Mouse (Mus musculus): ENCODE results near the gene Nfat5.

Gene Nfat5

GRCm38 (mm10) chr8:107396106-107396670, 102.9 kb downstream of the Nfat5 start:
- no peak for DNase-seq (ENCODE audit: low spot score in 2 of 2)

- no peak for DNase-seq (ENCODE audit: low spot score in 2 of 2)
Observed at GRCm38 (mm10) chr8:107397665-107398064, 104.4 kb downstream of the Nfat5 start.

- no peak for DNase-seq (ENCODE audit: low spot score in 2 of 2)
Observed at GRCm38 (mm10) chr8:107399495-107399894, 106.2 kb downstream of the Nfat5 start.

- no peak for DNase-seq (ENCODE audit: low spot score in 2 of 2)
Observed at GRCm38 (mm10) chr8:107401866-107402265, 108.6 kb downstream of the Nfat5 start.

GRCm38 (mm10) chr8:107403038-107403781, 109.9 kb downstream of the Nfat5 start, which contains the start of gene Nqo1:
TSS of gene Nqo1 (minus strand) at chr8:107403206.
- DNase-seq (ENCODE audit: low spot score in 2 of 2) = peak; percentile 57 to 72

- DNase-seq (ENCODE audit: low spot score in 2 of 2) = no peak
Observed at GRCm38 (mm10) chr8:107404057-107404456, 110.8 kb downstream of the Nfat5 start.

- DNase-seq (ENCODE audit: low spot score in 2 of 2) = no peak
Observed at GRCm38 (mm10) chr8:107405935-107406334, 112.7 kb downstream of the Nfat5 start.

- no peak for DNase-seq (ENCODE audit: low spot score in 2 of 2)
Observed at GRCm38 (mm10) chr8:107411391-107411790, 118.1 kb downstream of the Nfat5 start.

- DNase-seq (ENCODE audit: low spot score in 2 of 2) = no peak
Observed at GRCm38 (mm10) chr8:107412552-107412951, 119.3 kb downstream of the Nfat5 start.

- no peak for DNase-seq (ENCODE audit: low spot score in 2 of 2)
Observed at GRCm38 (mm10) chr8:107413881-107414280, 120.6 kb downstream of the Nfat5 start.

- no peak for DNase-seq (ENCODE audit: low spot score in 2 of 2)
Observed at GRCm38 (mm10) chr8:107417001-107417400, 123.7 kb downstream of the Nfat5 start.

- DNase-seq (ENCODE audit: low spot score in 2 of 2) = no peak
Observed at GRCm38 (mm10) chr8:107424176-107424575, 130.9 kb downstream of the Nfat5 start.

- peak; percentile 95 for DNase-seq (ENCODE audit: low spot score in 2 of 2)
Observed at GRCm38 (mm10) chr8:107424597-107425229, 131.4 kb downstream of the Nfat5 start, which contains the start of gene Nob1. TSS of gene Nob1 (minus strand) at chr8:107425051.

- no peak for DNase-seq (ENCODE audit: low spot score in 2 of 2)
Observed at GRCm38 (mm10) chr8:107425230-107425597, 131.9 kb downstream of the Nfat5 start.
